Mouse (Mus musculus) adrenal gland, adult (tissue): ENCODE results near the gene Zfp367.

Source experiments
- DNase-seq, 2 experiments: peaks; one replicate each; pipeline ENCODE4 v3.0.0; 2022 to 2023; ENCODE audit warnings: low spot score in 1 of 2; ENCODE audit not compliant: inconsistent age in 2 of 2

Gene Zfp367

DNA sequence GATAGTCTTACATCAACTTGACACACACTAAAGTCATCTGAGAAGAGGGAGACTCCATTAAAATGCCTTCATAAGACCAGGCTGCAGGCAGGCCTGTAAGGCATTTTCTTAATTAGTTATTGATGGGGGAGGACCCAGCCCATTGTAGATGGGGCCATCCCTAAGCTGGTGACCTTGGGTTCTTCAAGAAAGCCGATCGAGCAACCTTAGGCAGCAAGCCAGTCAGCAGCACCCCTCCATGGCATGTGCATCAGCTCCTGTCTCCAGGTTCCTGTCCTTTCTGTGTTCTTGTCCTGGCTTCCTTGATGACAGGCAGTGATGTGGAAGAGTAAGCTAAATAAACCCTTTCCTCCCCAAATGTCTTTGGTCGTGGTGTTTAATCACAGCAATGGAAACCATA, 60.9 kb downstream of the Zfp367 start:
- DNase-seq: no peak

- no peak for DNase-seq
Measured at GRCm38 (mm10) chr13:64091006-64091405, 62.0 kb downstream of the Zfp367 start.

DNA sequence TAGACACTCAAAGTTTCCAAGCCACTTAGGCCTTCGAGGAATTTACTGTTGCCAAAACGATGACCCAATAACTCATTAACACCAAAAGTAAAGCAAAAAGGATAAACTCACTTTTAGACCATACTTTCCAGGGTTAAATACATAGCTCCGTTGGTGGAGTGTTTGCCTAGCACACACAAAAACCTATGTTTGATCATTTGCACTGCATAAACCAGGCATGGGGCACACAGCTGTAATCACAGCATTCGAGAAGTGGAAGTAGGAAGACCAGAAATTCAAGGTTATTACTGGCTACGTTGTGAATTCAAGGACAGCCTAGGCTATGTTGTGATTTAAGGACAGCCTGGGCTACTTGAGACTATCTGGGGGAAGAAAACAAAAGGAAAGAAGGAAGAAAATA, 62.7 kb downstream of the Zfp367 start:
- DNase-seq: no peak

DNA sequence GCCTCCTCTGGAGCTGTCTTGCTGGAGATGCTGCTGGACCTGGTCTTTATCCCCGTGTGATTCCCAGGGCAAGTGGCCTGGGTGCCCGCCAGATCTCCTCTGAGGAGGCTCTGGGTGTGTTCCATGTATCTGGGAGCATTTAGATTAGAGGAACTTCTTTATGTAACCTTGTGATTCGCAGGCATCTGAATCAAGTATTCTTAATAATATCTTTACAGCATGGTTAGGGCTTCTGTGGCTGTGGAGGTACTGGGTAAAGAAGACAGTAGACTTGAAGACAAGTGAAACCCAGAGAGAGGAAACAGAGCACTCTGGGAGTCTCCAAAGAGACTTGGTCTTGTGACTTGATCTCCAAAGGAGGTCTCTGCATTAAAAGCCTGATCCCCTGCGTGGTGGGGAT, 63.9 kb downstream of the Zfp367 start, which contains the start of gene Hsd17b3:
Hsd17b3 (minus strand) TSS at position 101 of the 400 bp plus-strand sequence.
- DNase-seq: no peak

DNA sequence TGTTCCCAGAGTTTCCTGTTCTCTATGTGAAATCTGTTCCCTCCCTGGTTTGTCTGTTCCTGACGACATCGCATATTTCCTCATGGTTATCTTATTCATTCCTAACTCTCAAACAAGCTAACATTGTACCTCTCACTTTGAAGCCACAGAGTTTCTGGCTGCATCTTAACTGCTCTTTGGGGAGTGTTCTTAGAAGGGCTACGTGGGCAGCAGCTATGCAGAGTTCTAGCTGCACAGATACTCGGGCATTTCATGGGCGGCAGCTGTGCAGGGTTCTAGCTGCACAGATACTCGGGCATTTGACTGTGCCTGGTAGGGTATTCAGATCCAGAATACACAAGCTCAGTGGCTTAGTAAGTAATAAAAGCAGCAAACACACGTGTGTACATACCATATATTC, 64.9 kb downstream of the Zfp367 start:
- no peak for DNase-seq

GRCm38 (mm10) chr13:64086036-64086435, 67.0 kb downstream of the Zfp367 start:
- DNase-seq: no peak

GRCm38 (mm10) chr13:64083331-64083730, 69.7 kb downstream of the Zfp367 start:
- peak; percentile 82 to 87 for DNase-seq
